Mouse (Mus musculus): ENCODE results near the gene Filip1l.

DNA sequence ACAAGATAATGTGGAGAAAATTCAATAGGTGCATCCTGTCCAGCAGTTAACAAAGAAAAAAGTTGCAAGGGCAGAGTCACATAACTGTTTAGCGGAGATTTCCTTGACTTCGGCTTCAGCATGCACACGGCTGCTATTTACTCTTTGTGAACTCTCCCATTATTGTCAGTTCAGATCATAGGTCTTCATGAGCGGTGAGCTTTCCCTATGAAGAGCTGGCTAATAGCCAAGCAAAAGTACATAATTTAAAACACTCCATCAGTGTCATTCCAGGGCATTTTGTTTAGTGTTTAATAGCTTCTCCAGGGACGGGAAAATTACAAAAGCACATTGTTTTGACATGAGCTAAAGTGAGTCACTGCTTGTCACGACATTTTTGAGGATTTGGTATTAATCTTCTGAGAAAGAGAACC is 179.2 kb downstream of the Filip1l start:
- TF ChIP-seq CTCF (IDR thresholded peaks at IDR 0.05; ENCODE audit: borderline replicate concordance, insufficient read depth, low read length) (no peak), POLR2A (IDR thresholded peaks at IDR 0.05; ENCODE audit: low read depth, low read length) (no peak)
